Mouse (Mus musculus) heart, adult 11 months (tissue): ENCODE results near the gene Iqsec1.
A peak's percentile ranks its signal among the peaks of the same experiment; 100 is the strongest.

Source experiments
- DNase-seq: peaks from one replicate; pipeline ENCODE4 v3.0.0; 2022

Gene Iqsec1

GRCm38 (mm10) chr6:90780532-90780931 lies 208.0 kb downstream of the Iqsec1 start:
- DNase-seq, result no peak

GRCm38 (mm10) chr6:90778841-90779240 lies 209.6 kb downstream of the Iqsec1 start:
- no peak for DNase-seq

- DNase-seq, result no peak
These were observed 211.2 kb downstream of the Iqsec1 start for GRCm38 (mm10) chr6:90777302-90777701.

GRCm38 (mm10) chr6:90775606-90776005 lies 212.9 kb downstream of the Iqsec1 start:
- no peak for DNase-seq

- DNase-seq, result peak; percentile 93
These were observed 214.7 kb downstream of the Iqsec1 start for GRCm38 (mm10) chr6:90773811-90774233.

GRCm38 (mm10) chr6:90772120-90772519 lies 216.4 kb downstream of the Iqsec1 start:
- DNase-seq, result no peak

GRCm38 (mm10) chr6:90768526-90768925 lies 220.0 kb downstream of the Iqsec1 start:
- peak; percentile 97 for DNase-seq

GRCm38 (mm10) chr6:90767874-90768273 lies 220.6 kb downstream of the Iqsec1 start:
- DNase-seq, result no peak

- DNase-seq, result peak; percentile 98
These were observed 223.7 kb downstream of the Iqsec1 start for GRCm38 (mm10) chr6:90764753-90765152.

- peak; percentile 100 for DNase-seq
These were observed 224.4 kb downstream of the Iqsec1 start for GRCm38 (mm10) chr6:90763959-90764591.

- no peak for DNase-seq
These were observed 225.2 kb downstream of the Iqsec1 start for GRCm38 (mm10) chr6:90763295-90763694.

GRCm38 (mm10) chr6:90762120-90762736 lies 226.3 kb downstream of the Iqsec1 start:
- DNase-seq, result peak; percentile 88

GRCm38 (mm10) chr6:90761301-90762056 lies 227.0 kb downstream of the Iqsec1 start:
- peak; percentile 96 for DNase-seq

GRCm38 (mm10) chr6:90760886-90761285 lies 227.6 kb downstream of the Iqsec1 start:
- peak; percentile 92 for DNase-seq

GRCm38 (mm10) chr6:90759754-90760153 lies 228.7 kb downstream of the Iqsec1 start:
- DNase-seq, result peak; percentile 90

- no peak for DNase-seq
These were observed 230.3 kb downstream of the Iqsec1 start for GRCm38 (mm10) chr6:90758155-90758554.

GRCm38 (mm10) chr6:90757427-90757883 lies 231.0 kb downstream of the Iqsec1 start:
- DNase-seq, result peak; percentile 98

GRCm38 (mm10) chr6:90756561-90756960 lies 231.9 kb downstream of the Iqsec1 start:
- DNase-seq, result peak; percentile 84

- DNase-seq, result no peak
These were observed 232.9 kb downstream of the Iqsec1 start for GRCm38 (mm10) chr6:90755613-90755941.

- DNase-seq, result no peak
These were observed 233.4 kb downstream of the Iqsec1 start for GRCm38 (mm10) chr6:90754927-90755612.

GRCm38 (mm10) chr6:90754093-90754492 lies 234.4 kb downstream of the Iqsec1 start:
- peak; percentile 88 for DNase-seq

GRCm38 (mm10) chr6:90753656-90754055 lies 234.8 kb downstream of the Iqsec1 start:
- no peak for DNase-seq

GRCm38 (mm10) chr6:90751624-90752023 lies 236.9 kb downstream of the Iqsec1 start:
- peak; percentile 91 for DNase-seq
